Mouse (Mus musculus): ENCODE results near the gene Adora3. TPM values are rescaled to one million over a fixed set of nuclear protein-coding genes. Genes with fewer than 3 reads are reported as not detected.

Adora3 gene
- total RNA-seq, 2 experiments from 2014 or later = not detected

DNA sequence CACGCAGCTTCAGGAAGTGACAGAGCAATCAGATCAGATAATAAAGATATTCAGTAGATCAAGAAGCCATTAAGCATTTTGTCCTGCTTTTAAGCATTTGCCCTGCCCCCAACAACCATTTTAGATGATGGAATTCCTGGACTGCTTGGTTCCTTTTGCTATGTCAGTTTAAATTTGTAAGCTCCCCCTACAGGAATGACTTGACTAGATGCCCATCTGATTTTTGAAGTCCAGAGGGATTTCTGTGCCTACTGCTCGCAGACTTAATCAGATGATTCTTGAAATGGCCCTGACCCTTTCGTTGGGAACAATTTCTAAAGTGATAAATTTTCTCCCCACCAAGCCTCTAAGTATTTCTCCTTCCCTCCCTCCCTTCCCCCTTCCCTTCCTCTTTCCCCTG lies 1.9 kb downstream of the Adora3 start:
- no peak for ATAC-seq (replicated peaks; ENCODE audit: low FRiP score, low TSS enrichment, poor library complexity, severe bottlenecking)

DNA sequence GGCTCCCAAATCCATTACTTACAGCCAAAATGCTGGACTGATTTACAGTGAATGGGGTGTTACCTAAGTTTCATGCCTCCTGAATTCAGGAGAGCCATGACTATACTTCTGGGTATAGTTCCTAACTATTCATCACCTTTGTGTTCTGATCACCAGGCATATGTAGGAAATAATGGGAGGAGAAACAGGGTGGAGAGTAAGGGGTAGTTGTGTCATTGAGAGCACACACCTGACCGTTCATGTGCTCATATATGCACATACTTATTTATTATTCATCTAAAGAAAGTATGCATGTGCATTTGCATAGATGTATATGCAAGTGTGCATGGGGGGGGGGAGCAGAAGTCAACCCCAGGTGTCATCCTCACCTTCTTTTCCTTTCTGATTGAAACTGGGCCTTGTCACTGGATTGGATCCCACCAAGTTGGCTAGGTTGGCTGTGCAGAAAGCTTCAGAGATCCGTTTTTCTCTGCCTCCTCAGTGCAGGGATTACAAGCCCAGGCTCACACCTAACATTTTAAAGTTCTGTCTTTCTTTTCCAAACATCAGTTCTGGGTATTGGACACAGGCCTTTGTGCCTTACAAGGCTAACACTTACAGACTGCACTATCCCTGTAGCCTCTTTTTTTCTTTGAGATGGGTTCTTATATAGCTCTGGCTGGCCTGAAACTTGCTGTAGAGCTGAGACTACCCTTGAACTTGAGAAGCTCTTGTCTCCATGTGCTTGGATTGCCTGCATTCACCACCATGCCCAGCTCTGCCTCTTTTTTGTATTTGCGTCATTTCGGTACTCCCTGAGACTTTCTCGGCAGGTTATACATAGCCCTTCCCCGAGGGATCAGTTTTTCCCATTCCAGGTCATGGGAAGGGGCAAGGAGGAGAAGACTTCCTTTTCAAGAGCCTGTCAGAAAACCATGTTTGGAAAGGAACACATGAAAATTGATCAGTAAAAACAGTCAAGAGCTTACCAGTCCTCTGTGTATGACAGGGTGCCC lies 3.1 kb downstream of the Adora3 start:
- ATAC-seq (replicated peaks; ENCODE audit: low FRiP score, low TSS enrichment, poor library complexity, severe bottlenecking) = no peak

DNA sequence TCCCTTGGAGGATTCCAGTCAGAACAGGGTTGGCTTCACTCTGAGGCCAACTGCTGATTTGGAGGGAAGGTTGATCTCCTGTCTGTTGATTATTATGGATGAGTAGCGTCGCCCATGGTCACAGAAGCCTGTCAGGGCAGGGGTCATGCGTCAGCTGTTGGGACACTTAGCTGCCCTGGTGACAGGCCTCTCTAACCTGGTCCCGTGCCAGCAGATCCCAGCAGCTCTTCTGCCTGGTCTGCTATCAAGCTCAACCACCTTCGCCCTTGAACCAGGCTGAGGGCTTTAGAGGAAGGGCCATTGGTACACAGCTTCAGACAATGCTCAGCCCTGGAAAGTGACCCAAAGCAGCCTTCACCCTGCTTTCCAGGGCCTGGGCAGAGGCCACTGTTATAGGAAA lies 5.4 kb downstream of the Adora3 start:
- ATAC-seq (replicated peaks; ENCODE audit: low FRiP score, low TSS enrichment, poor library complexity, severe bottlenecking) = peak; percentile 78

DNA sequence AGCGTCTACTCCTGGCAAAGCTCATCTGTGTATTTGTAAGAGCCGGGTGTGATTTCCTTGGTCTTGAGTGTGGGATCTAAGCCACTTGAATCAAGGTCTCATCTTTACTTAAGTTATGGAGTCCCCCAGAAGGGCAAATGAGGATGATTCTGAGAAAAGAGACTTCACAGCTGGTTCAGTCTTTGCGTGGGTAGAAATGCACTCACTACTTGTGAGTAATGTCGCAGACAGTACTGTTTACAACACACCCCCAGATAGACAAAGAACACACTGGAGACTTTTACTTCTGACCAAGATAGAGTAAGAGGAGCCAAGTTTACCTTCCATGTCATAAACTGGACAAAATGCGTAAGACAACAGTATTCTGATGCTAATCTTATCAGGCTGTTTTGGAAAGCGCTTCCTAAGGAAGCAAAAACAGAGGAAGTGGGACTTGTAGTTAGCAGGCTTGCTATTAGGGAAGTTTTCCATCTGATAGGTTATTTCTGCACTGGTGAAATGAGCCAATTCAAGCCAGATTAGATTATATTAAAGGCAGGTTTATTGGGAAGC lies 6.7 kb downstream of the Adora3 start:
- no peak for ATAC-seq (replicated peaks; ENCODE audit: low FRiP score, low TSS enrichment, poor library complexity, severe bottlenecking)

DNA sequence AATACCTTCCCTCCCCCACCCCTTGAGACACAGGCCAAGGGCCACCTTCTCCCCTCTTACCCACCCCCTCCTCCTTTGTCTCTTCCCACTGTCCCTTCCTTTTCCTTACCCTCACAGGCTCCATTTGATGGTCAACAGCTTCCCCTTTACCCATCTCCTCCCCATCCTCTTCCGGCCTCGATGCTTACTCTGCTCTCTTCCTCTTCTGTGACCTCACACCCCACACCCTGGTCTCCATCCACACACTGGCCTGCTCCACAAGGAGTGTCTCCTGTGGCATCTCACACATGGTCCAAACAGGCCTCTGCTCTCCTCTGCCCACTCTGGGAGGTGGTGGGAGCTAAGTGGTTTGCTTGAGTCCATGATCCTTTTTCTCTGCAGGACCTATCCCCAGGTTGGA lies 7.3 kb downstream of the Adora3 start:
- ATAC-seq (replicated peaks; ENCODE audit: low FRiP score, low TSS enrichment, poor library complexity, severe bottlenecking) = no peak

DNA sequence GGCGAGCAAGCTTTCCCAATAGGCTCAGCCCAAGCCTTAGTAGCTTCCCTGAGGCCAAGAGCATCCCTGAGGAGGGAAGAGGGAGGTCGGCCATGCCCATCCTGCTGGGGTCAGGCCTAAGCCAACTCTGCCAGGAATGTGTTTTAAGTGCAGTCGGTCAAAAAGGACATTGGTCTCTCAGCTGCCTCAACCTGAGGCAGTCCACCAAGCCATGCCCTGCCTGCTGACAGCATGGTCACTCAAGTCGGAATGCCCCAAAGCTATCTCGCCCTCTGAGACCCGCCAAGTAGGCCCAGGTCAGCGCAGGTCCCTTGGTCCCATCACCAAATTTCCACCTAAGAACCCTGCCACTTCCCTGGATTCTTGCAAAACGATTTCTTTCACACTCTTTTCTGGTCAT lies 8.1 kb downstream of the Adora3 start:
- no peak for ATAC-seq (replicated peaks; ENCODE audit: low FRiP score, low TSS enrichment, poor library complexity, severe bottlenecking)

DNA sequence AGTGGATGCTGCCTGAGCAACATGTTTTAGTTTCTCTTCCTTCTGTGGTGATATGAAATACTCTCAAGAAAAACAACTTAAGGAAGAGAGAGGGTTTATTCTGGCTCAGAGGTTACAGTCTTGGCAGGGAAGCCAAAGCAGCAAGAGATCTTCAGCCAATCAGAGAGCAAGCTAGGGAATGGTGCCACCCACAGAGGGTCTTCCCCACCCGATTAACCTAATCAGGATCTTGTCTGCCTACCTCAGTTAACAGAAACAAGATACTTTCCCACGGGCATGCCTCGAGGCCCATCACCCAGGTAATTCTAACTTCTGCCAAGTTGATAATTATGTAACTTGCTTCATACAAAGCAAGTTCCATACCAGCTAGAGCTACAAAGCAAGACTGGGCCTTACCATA lies 9.8 kb downstream of the Adora3 start:
- ATAC-seq (replicated peaks; ENCODE audit: low FRiP score, low TSS enrichment, poor library complexity, severe bottlenecking) = no peak

DNA sequence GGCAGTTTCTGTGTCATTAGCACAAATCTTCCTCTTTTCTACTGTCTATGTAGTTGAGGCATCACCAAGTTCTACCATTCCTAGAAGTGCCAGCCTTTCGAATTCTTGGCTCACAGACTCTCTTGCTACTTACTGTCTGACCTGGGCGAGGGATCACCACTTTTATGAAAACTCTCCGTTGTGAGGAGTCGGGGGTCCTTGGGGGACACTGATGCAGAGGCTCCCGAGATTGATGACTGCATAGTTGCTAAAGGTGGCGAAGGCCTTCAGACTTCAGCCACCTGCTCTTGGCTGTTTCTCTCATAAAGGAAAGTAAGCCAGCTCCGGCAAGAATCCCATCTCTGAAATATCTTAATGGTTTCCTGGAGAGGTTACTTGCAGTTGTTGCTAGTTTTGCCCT lies 11.4 kb downstream of the Adora3 start:
- no peak for ATAC-seq (replicated peaks; ENCODE audit: low FRiP score, low TSS enrichment, poor library complexity, severe bottlenecking)

DNA sequence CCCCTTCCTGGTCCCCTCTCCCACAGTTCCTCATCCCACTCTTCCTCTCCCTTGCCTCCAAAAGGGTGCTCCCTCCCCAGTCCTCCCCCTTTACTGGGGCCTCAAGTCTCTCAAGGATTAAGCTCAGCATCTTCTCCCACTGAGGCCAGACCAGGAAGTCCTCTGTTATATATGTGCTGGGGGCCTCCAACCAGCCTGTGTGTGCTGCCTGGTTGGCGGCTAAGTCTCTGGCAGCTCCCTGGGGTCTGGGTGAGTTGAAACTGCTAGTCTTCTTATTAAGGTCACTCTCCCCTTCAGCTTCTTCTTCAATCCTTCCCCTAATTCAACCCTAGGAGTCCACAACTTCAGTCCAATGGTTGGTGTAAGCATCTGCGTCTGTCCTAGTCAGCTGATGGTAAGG lies 12.5 kb downstream of the Adora3 start:
- no peak for ATAC-seq (replicated peaks; ENCODE audit: low FRiP score, low TSS enrichment, poor library complexity, severe bottlenecking)

DNA sequence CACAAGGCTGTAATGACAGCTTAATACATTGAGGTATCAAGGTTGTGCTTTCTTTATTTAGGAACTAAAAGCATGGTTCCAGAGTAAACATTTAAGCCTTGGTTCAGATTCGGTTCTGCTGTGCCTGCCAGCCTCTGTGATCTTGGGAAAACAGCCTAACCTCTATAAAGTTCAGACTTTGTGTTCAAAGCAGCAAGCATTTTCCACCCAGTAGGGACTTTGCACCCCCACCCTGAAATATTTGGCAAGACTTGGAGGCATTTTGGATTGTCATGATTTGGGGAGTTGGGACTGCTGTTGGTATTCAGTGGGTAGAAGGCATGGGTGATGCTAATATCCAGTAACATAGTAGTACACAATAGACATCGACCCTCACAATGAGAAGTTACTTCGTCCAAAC lies 18.3 kb downstream of the Adora3 start:
- ATAC-seq (replicated peaks; ENCODE audit: low FRiP score, low TSS enrichment, poor library complexity, severe bottlenecking) = no peak

DNA sequence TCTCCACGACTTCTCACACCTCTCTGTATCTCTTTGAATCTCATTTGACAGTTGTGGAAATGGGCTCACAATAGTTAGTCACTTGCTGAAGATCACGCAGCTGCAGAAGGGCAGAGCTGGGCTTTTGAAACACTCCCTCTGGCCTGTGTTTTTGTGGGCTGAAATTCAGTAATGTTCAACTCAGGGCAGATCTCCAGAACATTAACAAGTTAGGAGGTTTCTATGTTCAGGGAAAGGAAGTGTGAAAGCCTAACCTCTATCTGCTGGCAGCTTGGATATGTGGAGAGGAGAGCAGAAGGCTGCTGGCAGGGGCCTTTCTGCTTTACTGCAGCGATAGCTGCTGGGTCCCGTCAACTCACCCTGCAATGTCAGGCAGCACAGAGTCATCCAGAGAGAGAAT lies 19.6 kb downstream of the Adora3 start:
- no peak for ATAC-seq (replicated peaks; ENCODE audit: low FRiP score, low TSS enrichment, poor library complexity, severe bottlenecking)

DNA sequence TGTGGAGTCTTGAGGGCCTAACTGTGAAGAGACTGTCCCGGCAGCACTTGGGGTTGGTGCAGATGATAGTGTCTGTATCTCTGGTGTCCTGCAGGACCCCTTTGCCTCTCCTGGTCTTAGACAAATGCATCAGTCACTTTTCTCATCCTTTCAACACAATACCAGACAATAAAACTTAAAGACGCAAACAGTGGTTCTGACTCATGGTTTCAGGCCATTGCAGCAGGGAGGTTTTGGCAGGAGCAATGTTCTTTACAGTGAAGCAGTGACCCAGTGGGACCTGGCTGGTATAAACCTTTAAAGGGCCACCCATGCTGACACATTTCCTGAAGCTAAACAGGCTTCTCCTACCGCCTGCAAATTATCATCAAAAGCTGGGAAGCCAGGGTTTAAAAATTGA lies 20.5 kb downstream of the Adora3 start:
- ATAC-seq (replicated peaks; ENCODE audit: low FRiP score, low TSS enrichment, poor library complexity, severe bottlenecking) = no peak

DNA sequence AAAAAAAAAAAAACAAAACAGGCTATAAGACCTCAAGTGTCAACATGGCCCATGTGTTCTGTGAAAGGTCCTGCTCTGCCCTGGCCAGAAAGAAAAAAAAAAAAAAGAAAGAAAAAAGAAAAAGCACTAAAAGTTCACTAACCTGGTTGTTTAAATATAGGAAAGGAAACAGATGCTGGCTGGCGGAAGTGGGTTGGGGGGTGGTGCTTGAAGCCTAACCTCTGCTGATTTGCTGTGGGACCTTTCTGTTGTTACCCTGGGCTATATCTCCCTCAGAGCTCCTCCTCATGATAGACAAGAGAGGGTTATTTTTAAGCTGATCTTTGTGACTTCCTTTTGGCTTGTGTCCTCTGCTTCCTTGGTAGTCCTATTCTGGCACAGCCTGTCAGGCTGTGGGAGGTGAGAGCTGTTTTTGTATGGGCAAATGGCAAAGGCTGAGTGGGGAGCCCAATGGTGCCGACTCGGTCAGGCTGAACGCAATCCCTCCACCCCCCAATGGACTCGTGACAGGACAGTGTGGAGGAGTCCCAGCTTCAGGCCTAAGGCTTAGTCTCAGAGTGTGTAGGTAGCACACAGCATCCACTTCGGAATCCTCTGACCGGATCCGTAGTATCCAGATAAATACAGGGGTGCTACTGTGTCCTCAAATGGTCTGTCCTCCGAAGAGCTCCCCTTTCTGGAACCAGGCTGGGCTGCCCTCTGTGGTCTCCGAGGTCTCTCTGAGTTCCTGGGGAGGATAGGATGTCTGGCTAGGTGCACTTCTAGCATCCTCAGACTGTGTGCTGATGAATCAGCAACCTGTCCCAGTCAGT lies 21.3 kb downstream of the Adora3 start:
- ATAC-seq (replicated peaks; ENCODE audit: low FRiP score, low TSS enrichment, poor library complexity, severe bottlenecking) = peak; percentile 30

DNA sequence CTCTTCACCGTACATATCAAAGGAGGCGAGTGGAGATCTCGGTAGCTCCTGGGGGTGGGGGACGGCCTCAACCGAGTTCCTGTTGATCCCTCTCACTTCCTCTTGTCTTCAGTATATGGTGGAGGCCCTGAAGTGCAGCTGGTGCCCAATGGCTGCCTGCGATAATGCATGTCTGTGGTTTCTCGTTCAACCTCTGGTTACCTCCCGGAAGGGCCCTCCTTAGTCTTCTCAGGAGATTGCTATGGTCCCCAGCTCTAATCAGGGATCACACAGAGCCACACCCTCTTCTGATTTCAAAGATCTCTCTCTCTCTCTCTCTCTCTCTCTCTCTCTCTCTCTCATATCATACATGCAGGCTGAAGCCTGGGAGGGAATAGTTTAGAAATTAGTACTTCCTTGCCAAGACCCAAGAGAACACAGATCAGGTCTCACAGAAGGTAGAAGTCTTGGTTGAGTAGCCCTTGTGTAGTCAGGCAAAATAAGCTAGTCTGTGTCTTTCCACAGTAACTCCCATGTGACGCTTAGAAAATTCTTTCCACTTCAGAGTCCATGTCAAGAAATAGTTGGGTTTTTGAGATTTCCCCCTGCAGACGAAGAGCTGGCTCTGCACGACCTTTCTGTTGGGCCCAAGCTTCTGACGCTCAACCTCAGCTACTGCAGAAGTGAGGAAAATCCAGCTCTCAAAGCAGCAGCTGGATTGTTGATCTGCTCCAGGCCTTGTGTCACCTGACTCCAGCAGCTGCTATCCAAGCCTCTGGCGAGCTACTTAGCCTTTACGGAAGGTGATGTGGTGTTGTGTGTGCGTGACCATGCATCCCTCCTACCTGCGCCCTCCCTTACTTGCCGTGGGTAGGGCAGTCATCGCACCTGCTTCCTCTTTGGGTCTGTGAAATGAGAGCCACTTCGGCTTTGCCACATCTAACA lies 22.2 kb downstream of the Adora3 start:
- peak; percentile 79 for ATAC-seq (replicated peaks; ENCODE audit: low FRiP score, low TSS enrichment, poor library complexity, severe bottlenecking)

DNA sequence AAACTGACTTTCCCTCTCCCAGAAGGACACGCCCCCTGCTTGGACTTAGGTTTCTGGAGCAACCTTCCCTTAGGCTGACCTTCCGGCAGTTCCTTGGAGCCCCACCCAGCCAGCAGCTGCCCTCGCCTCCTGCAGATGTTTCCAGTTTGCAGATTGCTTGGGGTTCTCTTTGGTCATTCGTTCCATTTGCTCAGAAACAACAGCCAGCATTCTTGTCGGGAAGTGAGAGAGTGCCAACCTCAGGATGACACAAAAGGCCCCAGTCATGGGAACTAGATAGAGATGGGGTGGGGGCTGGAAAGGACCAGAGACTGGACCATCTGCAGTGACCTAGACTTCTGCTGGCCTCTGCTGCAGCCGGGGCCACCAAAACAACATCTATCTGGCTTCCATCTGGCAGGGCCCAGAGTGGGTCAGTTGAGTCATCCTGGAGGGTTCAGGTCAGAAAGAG lies 23.3 kb downstream of the Adora3 start:
- ATAC-seq (replicated peaks; ENCODE audit: low FRiP score, low TSS enrichment, poor library complexity, severe bottlenecking) = no peak

DNA sequence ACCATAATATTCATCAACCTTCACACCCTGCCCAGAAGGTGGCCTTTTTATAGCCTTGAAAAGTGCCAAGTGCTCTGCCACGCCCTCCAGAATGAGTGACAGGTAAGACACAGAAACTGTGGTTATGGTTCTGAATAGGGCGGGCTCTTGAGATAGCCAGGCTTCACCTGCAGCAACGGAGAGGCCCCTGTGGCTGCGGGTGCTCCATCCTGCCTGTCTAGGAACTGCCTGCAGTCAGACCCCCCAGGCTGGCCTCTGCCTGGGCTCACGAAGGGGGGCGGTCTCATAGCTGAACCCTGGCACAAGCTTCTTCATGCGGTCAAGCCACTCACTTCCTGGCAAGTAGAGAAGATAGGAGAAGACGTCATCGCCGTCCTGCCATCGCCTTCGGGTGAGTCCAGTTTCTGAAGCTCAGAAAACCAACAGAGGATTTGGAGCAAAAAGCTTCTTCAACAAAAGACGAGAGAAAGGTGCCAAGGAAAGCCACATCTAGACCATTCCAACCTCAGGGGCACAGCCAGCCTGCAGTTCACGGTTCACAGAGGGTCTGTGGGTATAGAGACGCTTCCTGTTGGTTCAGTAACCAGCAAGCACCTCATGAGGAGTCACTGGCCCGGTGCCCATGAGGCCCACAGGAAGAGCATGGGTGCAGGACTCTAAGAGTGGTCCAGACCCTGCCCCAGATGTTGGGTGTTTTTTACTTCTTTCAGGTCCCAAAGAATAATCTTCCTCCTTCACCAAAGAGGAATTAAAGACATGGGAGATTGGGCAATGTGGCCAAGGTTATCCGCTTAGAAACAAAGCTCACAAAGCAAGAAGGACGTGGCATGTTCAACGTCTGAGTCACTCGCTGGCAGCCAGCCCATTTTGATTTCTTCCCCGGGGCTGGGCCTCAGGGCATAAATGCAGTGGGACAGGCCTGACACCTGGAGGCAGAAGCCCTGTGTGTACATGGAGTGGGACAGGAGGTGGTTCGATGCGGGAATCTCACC lies 24.2 kb downstream of the Adora3 start:
- peak; percentile 33 for ATAC-seq (replicated peaks; ENCODE audit: low FRiP score, low TSS enrichment, poor library complexity, severe bottlenecking)

DNA sequence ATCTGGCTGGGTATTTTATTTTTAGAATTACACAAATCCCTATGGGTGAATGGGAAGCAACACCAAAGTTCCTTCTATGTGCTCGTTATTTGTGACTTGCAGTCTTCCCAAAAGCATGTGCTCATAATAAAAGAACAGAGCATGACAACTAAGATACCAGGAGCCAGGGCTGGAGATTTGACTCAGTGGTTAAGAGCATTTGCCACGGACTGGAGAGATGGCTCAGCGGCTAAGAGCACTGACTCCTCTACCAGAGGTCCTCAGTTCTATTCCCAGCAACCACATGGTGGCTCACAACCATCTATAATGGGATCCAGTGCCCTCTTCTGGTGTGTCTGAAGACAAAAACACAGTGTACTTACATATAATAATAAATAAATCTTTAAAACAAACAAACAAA lies 26.2 kb downstream of the Adora3 start:
- ATAC-seq (replicated peaks; ENCODE audit: low FRiP score, low TSS enrichment, poor library complexity, severe bottlenecking) = no peak

DNA sequence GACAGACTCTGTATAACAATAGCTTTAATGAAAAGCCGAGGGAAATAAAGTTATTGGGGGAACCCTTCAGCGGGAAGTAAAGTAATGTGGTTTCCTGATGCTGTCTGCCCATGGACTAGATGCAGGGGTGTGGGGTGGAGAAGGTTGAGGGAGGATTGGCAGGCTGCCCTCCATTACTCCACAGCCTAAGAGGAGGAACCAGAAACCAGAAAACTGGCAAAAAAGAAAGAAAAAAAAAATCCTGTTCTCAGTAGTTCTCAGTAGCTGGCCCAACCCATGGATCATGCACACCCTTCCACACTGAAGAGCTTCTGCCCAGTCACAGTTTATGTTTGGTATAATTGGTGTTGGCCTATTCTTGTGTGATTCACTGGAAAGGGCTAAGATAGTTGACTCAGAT lies 27.7 kb downstream of the Adora3 start:
- no peak for ATAC-seq (replicated peaks; ENCODE audit: low FRiP score, low TSS enrichment, poor library complexity, severe bottlenecking)
